Comparison of ENCODE assay signal across 15 mouse cellular contexts in the genomic region with DNA sequence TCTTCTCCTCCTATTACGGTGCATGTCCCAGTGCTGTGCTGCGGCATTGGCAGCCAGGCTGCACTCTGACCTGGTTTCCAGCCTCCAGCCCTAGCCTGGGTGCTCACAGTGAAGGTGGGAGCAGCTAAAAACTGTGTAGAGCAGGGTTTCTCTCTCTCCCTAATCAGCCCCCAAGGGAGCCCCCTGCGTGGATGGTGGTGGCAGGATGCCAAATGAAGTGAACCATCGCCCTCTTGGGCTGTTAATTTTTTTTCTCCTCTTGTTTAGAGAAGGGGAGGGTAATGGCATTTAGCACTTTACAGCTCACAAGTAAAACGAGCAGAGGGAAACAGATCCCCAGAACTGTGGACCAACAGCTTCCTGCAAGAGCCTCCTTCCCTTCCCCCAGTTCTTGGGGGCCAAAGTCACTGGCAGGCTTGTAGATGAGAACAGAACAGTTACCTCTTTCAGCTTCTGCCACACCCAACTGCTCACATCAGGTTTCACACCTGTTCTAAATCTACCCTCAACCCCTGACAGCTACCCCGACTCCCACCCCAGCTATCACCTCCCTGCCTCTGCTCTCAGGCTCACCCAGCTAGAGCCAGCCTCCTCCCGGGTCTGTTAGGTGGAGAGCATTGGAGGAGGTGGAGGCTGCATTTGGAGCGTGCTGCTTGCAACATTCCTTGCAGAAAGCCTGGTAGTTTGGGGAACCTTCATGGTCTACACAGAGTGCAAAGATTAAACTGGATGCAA. TPM values are rescaled to one million over a fixed set of nuclear protein-coding genes. Genes with fewer than 3 reads are reported as not detected.
DNase-seq lines count a peak whose midpoint lies in the region; ATAC-seq and TF ChIP-seq lines count a peak whose summit lies in the region.
"Had no signal": no experiment of that assay in that cellular context is flagged by ENCODE, and none has a peak within 500 bp of the region (broad histone marks: within the 10 kb centered on the region; RNA-seq: fewer than 3 reads in every experiment).

No protein-coding gene starts in this region.

- 11% methylated on average over 8 of the region's 8 CpGs for WGBS in heart, embryonic 13.5 days
- WGBS in heart, adult 2 months, result 18% methylated on average over 8 of the region's 8 CpGs
- whole genome bisulfite sequencing in embryonic facial prominence, embryonic 15.5 days, result 22% methylated on average over 8 of the region's 8 CpGs
- WGBS in limb, embryonic 12.5 days, result 13% methylated on average over 8 of the region's 8 CpGs
- 21% methylated on average over 8 of the region's 8 CpGs for WGBS in liver, postnatal 0 days (ENCODE audit: insufficient replicate concordance)

- no peaks in the 10 kb centered on the region for H3K9me3 ChIP-seq in heart, embryonic 13.5 days
- no peaks in the 10 kb centered on the region for H3K9me3 ChIP-seq in embryonic facial prominence, embryonic 15.5 days (replicated peaks)
- H3K9me3 ChIP-seq in limb, embryonic 12.5 days, result peaks cover 5% of the 10 kb centered on the region; the same call in 1 of the 2 replicates
- H3K9me3 ChIP-seq in liver, postnatal 0 days (ENCODE audit: low read length), result no peaks in the 10 kb centered on the region
- H3K9me3 ChIP-seq: liver, embryonic 15.5 days had no signal

- no peak for TF ChIP-seq CTCF in heart, adult 2 months (IDR thresholded peaks at IDR 0.05)
- no peak for TF ChIP-seq CTCF in liver, postnatal 0 days (IDR thresholded peaks at IDR 0.05; ENCODE audit: low read depth)

- H3K36me3 ChIP-seq in heart, embryonic 13.5 days, result no peaks in the 10 kb centered on the region
- no peaks in the 10 kb centered on the region for H3K36me3 ChIP-seq in heart, adult 2 months (ENCODE audit: control insufficient read depth, insufficient read depth, low read length)
- no peaks in the 10 kb centered on the region for H3K36me3 ChIP-seq in embryonic facial prominence, embryonic 15.5 days
- no peaks in the 10 kb centered on the region for H3K36me3 ChIP-seq in limb, embryonic 12.5 days
- H3K36me3 ChIP-seq in liver, postnatal 0 days (replicated peaks; ENCODE audit: insufficient read depth, low read length), result no peaks in the 10 kb centered on the region
- H3K36me3 ChIP-seq: liver, embryonic 15.5 days had no signal

- H3K79me2 ChIP-seq in heart, adult 2 months (replicated peaks; ENCODE audit: control insufficient read depth, insufficient read depth, low read length), result no peaks in the 10 kb centered on the region

- ATAC-seq in heart, embryonic 13.5 days (ENCODE audit: extremely low read depth, insufficient number of reproducible peaks, low FRiP score, low TSS enrichment), result no peak
- ATAC-seq in embryonic facial prominence, embryonic 15.5 days (ENCODE audit: insufficient number of reproducible peaks, low FRiP score, low TSS enrichment, low read depth), result peak; percentile 20; the same call in 1 of the 2 replicates
- peak; percentile 73; the same call in 1 of the 2 replicates for ATAC-seq in limb, embryonic 12.5 days (ENCODE audit: insufficient number of reproducible peaks, insufficient read depth, low FRiP score, low TSS enrichment, low read depth)
- ATAC-seq in erythroblast, adult 5-6 weeks (replicated peaks; ENCODE audit: low FRiP score, poor library complexity, severe bottlenecking), result no peak
- no peak for ATAC-seq in liver, postnatal 0 days
- ATAC-seq: CD4-positive, CD25-positive, alpha-beta regulatory T cell, adult 4 months had no signal

- H3K4me1 ChIP-seq in heart, embryonic 13.5 days, result peaks cover 11% of the 10 kb centered on the region
- H3K4me1 ChIP-seq in heart, adult 2 months (ENCODE audit: control insufficient read depth, insufficient read depth, low read length), result peaks cover 1% of the 10 kb centered on the region
- peaks cover 11% of the 10 kb centered on the region for H3K4me1 ChIP-seq in embryonic facial prominence, embryonic 15.5 days
- H3K4me1 ChIP-seq in limb, embryonic 12.5 days (replicated peaks), result peaks cover 34% of the 10 kb centered on the region
- peaks cover 3% of the 10 kb centered on the region; the same call in 1 of the 2 replicates for H3K4me1 ChIP-seq in liver, postnatal 0 days (ENCODE audit: insufficient read depth)

- H3K27ac ChIP-seq in heart, embryonic 13.5 days (replicated peaks), result peak overlapping the region; percentile 9; the same call in 1 of the 2 replicates
- H3K27ac ChIP-seq in heart, adult 2 months, result no peak overlapping the region
- H3K27ac ChIP-seq in embryonic facial prominence, embryonic 15.5 days (replicated peaks), result no peak overlapping the region
- H3K27ac ChIP-seq in limb, embryonic 12.5 days, result peak overlapping the region; percentile 87
- H3K27ac ChIP-seq in liver, postnatal 0 days (ENCODE audit: low read depth), result no peak overlapping the region
- H3K27ac ChIP-seq: hindbrain, embryonic 14.5 days; liver, embryonic 15.5 days had no signal

- H3K4me2 ChIP-seq in heart, embryonic 13.5 days, result 0 out of 2 replicates have a peak overlapping the region, but pooled peaks have one; percentile 5
- H3K4me2 ChIP-seq in embryonic facial prominence, embryonic 15.5 days (replicated peaks), result no peak overlapping the region
- H3K4me2 ChIP-seq in limb, embryonic 12.5 days, result peak overlapping the region; percentile 41
- H3K4me2 ChIP-seq in liver, postnatal 0 days (ENCODE audit: low read depth, low read length), result no peak overlapping the region
- H3K4me2 ChIP-seq: hindbrain, embryonic 14.5 days; liver, embryonic 15.5 days had no signal

- 0 out of 2 replicates have a peak overlapping the region, but pooled peaks have one; percentile 34 for H3K9ac ChIP-seq in heart, embryonic 13.5 days
- no peak overlapping the region for H3K9ac ChIP-seq in heart, adult 2 months (ENCODE audit: low read depth, low read length)
- no peak overlapping the region for H3K9ac ChIP-seq in embryonic facial prominence, embryonic 15.5 days
- 0 out of 2 replicates have a peak overlapping the region, but pooled peaks have one; percentile 23 for H3K9ac ChIP-seq in limb, embryonic 12.5 days (replicated peaks)
- H3K9ac ChIP-seq in liver, postnatal 0 days (replicated peaks), result no peak overlapping the region
- H3K9ac ChIP-seq: hindbrain, embryonic 14.5 days; liver, embryonic 15.5 days had no signal

- peaks cover 29% of the 10 kb centered on the region for H3K27me3 ChIP-seq in heart, embryonic 13.5 days (replicated peaks)
- H3K27me3 ChIP-seq in heart, adult 2 months (ENCODE audit: control insufficient read depth, insufficient read depth, low read length), result no peaks in the 10 kb centered on the region
- 0 out of 2 replicates have a peak, but pooled peaks cover 6% of the 10 kb centered on the region for H3K27me3 ChIP-seq in embryonic facial prominence, embryonic 15.5 days
- peaks cover 4% of the 10 kb centered on the region; the same call in 1 of the 2 replicates for H3K27me3 ChIP-seq in limb, embryonic 12.5 days
- H3K27me3 ChIP-seq in liver, postnatal 0 days (ENCODE audit: insufficient read depth, low read length), result no peaks in the 10 kb centered on the region

- no peak for TF ChIP-seq EP300 in heart, adult 2 months (IDR thresholded peaks at IDR 0.05; ENCODE audit: insufficient read depth, low read depth, low read length)
- TF ChIP-seq EP300 in liver, postnatal 0 days (IDR thresholded peaks at IDR 0.05; ENCODE audit: low read depth), result no peak

- no peak overlapping the region for H3K4me3 ChIP-seq in heart, embryonic 13.5 days
- no peak overlapping the region for H3K4me3 ChIP-seq in heart, adult 2 months
- H3K4me3 ChIP-seq in embryonic facial prominence, embryonic 15.5 days (replicated peaks), result no peak overlapping the region
- no peak overlapping the region for H3K4me3 ChIP-seq in limb, embryonic 12.5 days (replicated peaks)
- H3K4me3 ChIP-seq in liver, postnatal 0 days (ENCODE audit: low read depth, low read length), result no peak overlapping the region
- H3K4me3 ChIP-seq: liver, embryonic 15.5 days had no signal

- intact Hi-C loops in heart, adult 2 months (cut with DNase I), result no loop called here

- DNase-seq in heart, adult 2 months, result no peak
- peak; percentile 11 for DNase-seq in MN1 (ENCODE audit: low spot score)
- DNase-seq in liver, postnatal 0 days, result no peak
- DNase-seq in adrenal gland, adult 2 months, result no peak
- DNase-seq: midbrain, embryonic 14.5 days; thymus, adult 18-20 months had no signal

- no peak for TF ChIP-seq POLR2A in heart, adult 2 months (IDR thresholded peaks at IDR 0.05; ENCODE audit: insufficient read depth, low read depth, low read length)

RNA-seq across cellular contexts. Expression of a gene that starts 7.2 kb away (rescaled TPM):
- 10.4 and 13.0 TPM in 2 replicates for polyA plus RNA-seq in heart, embryonic 13.5 days (2015; fragmentation: Nextera tagmentation; extraction: Ambion mirVana)
- 1 to 10 TPM; 4.9 to 5.9 TPM for total RNA-seq in heart, adult 2 months (2021)
- 6.7 and 11.5 TPM in 2 replicates for polyA plus RNA-seq in heart, adult 2 months (2012; rRNA removed)
- 13.2 and 14.3 TPM in 2 replicates for polyA plus RNA-seq in embryonic facial prominence, embryonic 15.5 days (2015; fragmentation: Nextera tagmentation; extraction: Ambion mirVana)
- 14.3 and 18.0 TPM in 2 replicates for polyA plus RNA-seq in limb, embryonic 12.5 days (2016; fragmentation: Nextera tagmentation; extraction: Ambion mirVana)
- total RNA-seq in erythroblast, adult 5-6 weeks (2015; ENCODE audit: low replicate concordance), result 0.58 and 0.84 TPM in 2 replicates
- total RNA-seq in erythroblast, adult 5-6 weeks (2017; ENCODE audit: low replicate concordance), result 2.6 TPM in 1 of 2 replicates, not detected in the other
- 3.9 and 4.3 TPM in 2 replicates for polyA plus RNA-seq in liver, postnatal 0 days (2015; fragmentation: Nextera tagmentation; extraction: Ambion mirVana)
- 1 to 10 TPM; 3.6 to 8.9 TPM for total RNA-seq in adrenal gland, adult 2 months (2021)
- 5.2 and 10.3 TPM in 2 replicates for polyA plus RNA-seq in adrenal gland, adult 2 months (2012; rRNA removed)

RNA-seq across cellular contexts. Expression of a gene that starts 21.4 kb away (rescaled TPM):
- 0.43 and 0.74 TPM in 2 replicates for polyA plus RNA-seq in heart, embryonic 13.5 days (2015; fragmentation: Nextera tagmentation; extraction: Ambion mirVana)
- total RNA-seq in heart, adult 2 months (2021), result not detected
- 0.15 and 0.21 TPM in 2 replicates for polyA plus RNA-seq in heart, adult 2 months (2012; rRNA removed)
- polyA plus RNA-seq in embryonic facial prominence, embryonic 15.5 days (2015; fragmentation: Nextera tagmentation; extraction: Ambion mirVana), result 9.8 and 12.4 TPM in 2 replicates
- 0.31 and 0.33 TPM in 2 replicates for polyA plus RNA-seq in limb, embryonic 12.5 days (2016; fragmentation: Nextera tagmentation; extraction: Ambion mirVana)
- total RNA-seq in erythroblast, adult 5-6 weeks (2015; ENCODE audit: low replicate concordance), result not detected in 2 replicates
- total RNA-seq in erythroblast, adult 5-6 weeks (2017; ENCODE audit: low replicate concordance), result not detected in 2 replicates
- not detected in 2 replicates for polyA plus RNA-seq in liver, postnatal 0 days (2015; fragmentation: Nextera tagmentation; extraction: Ambion mirVana)
- total RNA-seq in adrenal gland, adult 2 months (2021), result under 1 TPM in 1 of 2 experiments, not detected in 1; 0.12 TPM
- 0.04 TPM in 1 of 2 replicates, not detected in the other for polyA plus RNA-seq in adrenal gland, adult 2 months (2012; rRNA removed)
- polyA plus RNA-seq: CD4-positive, CD25-positive, alpha-beta regulatory T cell, adult 4 months had no signal

RNA-seq across cellular contexts. Expression of a gene that starts 26.6 kb away (rescaled TPM):
- 0.50 and 0.52 TPM in 2 replicates for polyA plus RNA-seq in heart, embryonic 13.5 days (2015; fragmentation: Nextera tagmentation; extraction: Ambion mirVana)
- total RNA-seq in heart, adult 2 months (2021), result not detected
- polyA plus RNA-seq in heart, adult 2 months (2012; rRNA removed), result not detected in 2 replicates
- 0.24 TPM in 1 of 2 replicates, not detected in the other for polyA plus RNA-seq in embryonic facial prominence, embryonic 15.5 days (2015; fragmentation: Nextera tagmentation; extraction: Ambion mirVana)
- 0.24 and 0.73 TPM in 2 replicates for polyA plus RNA-seq in limb, embryonic 12.5 days (2016; fragmentation: Nextera tagmentation; extraction: Ambion mirVana)
- not detected in 2 replicates for total RNA-seq in erythroblast, adult 5-6 weeks (2015; ENCODE audit: low replicate concordance)
- total RNA-seq in erythroblast, adult 5-6 weeks (2017; ENCODE audit: low replicate concordance), result not detected in 2 replicates
- not detected in 2 replicates for polyA plus RNA-seq in liver, postnatal 0 days (2015; fragmentation: Nextera tagmentation; extraction: Ambion mirVana)
- total RNA-seq in adrenal gland, adult 2 months (2021), result not detected
- not detected in 2 replicates for polyA plus RNA-seq in adrenal gland, adult 2 months (2012; rRNA removed)
- total RNA-seq: gastrocnemius, postnatal 14 days; layer of hippocampus, postnatal 25 days had no signal
- polyA plus RNA-seq: hindbrain, embryonic 14.5 days; liver, embryonic 15.5 days; midbrain, embryonic 14.5 days had no signal

RNA-seq across cellular contexts. Expression of a gene that starts 35.1 kb away (rescaled TPM):
- polyA plus RNA-seq in heart, embryonic 13.5 days (2015; fragmentation: Nextera tagmentation; extraction: Ambion mirVana), result 51.2 and 63.5 TPM in 2 replicates
- 10 to 100 TPM; 16.9 to 18.5 TPM for total RNA-seq in heart, adult 2 months (2021)
- polyA plus RNA-seq in heart, adult 2 months (2012; rRNA removed), result 28.7 and 43.8 TPM in 2 replicates
- polyA plus RNA-seq in embryonic facial prominence, embryonic 15.5 days (2015; fragmentation: Nextera tagmentation; extraction: Ambion mirVana), result 97.5 and 102 TPM in 2 replicates
- 107 and 122 TPM in 2 replicates for polyA plus RNA-seq in limb, embryonic 12.5 days (2016; fragmentation: Nextera tagmentation; extraction: Ambion mirVana)
- 3.3 and 11.7 TPM in 2 replicates for total RNA-seq in erythroblast, adult 5-6 weeks (2015; ENCODE audit: low replicate concordance)
- total RNA-seq in erythroblast, adult 5-6 weeks (2017; ENCODE audit: low replicate concordance), result 8.1 and 15.2 TPM in 2 replicates
- 18.3 and 19.5 TPM in 2 replicates for polyA plus RNA-seq in liver, postnatal 0 days (2015; fragmentation: Nextera tagmentation; extraction: Ambion mirVana)
- 10 to 100 TPM; 21.2 to 27.5 TPM for total RNA-seq in adrenal gland, adult 2 months (2021)
- polyA plus RNA-seq in adrenal gland, adult 2 months (2012; rRNA removed), result 28.3 and 28.6 TPM in 2 replicates

Comparison
In these comparisons a context has a peak if more than half of its experiments do, and no peak if none do; other contexts are left out.
1. H3K27ac ChIP-seq: peak in heart, embryonic 13.5 days (single experiment) and limb, embryonic 12.5 days (single experiment); none in heart, adult 2 months (single experiment), embryonic facial prominence, embryonic 15.5 days (single experiment) and liver, postnatal 0 days (single experiment).
2. H3K9ac ChIP-seq: peak in heart, embryonic 13.5 days (single experiment) and limb, embryonic 12.5 days (single experiment); none in heart, adult 2 months (single experiment), embryonic facial prominence, embryonic 15.5 days (single experiment) and liver, postnatal 0 days (single experiment).
3. ATAC-seq: peak in embryonic facial prominence, embryonic 15.5 days (single experiment) and limb, embryonic 12.5 days (single experiment); none in heart, embryonic 13.5 days (single experiment), erythroblast, adult 5-6 weeks (single experiment) and liver, postnatal 0 days (single experiment).
4. H3K4me2 ChIP-seq: peak in heart, embryonic 13.5 days (single experiment) and limb, embryonic 12.5 days (single experiment); none in embryonic facial prominence, embryonic 15.5 days (single experiment) and liver, postnatal 0 days (single experiment).